Mouse (Mus musculus) heart, postnatal 0 days (tissue): ENCODE data around the gene Srd5a1. TPM values are rescaled to one million over a fixed set of nuclear protein-coding genes. Genes with fewer than 3 reads are reported as not detected.

Experiments
- ATAC-seq: fragments of 200-750 bp; cut with Nextera tagmentation; 2 replicates; pipeline ENCODE4 v1.8.0; 2017; ENCODE audit warnings: low read depth, moderate number of reproducible peaks, moderate library complexity; ENCODE audit not compliant: insufficient read depth
- DNase-seq: peaks from one replicate; pipeline ENCODE4 v3.0.0-alpha.2; 2016; ENCODE audit warnings: low spot score
- H3K27ac ChIP-seq: fragments of 300-500 bp; sonication (generic); 2 replicates; pipeline ENCODE4 v1.5.1; 2014; ENCODE audit warnings: low read depth, mild to moderate bottlenecking
- H3K27me3 ChIP-seq: fragments of 300-500 bp; sonication (generic); 2 replicates; pipeline ENCODE4 v1.6.1; 2014; ENCODE audit warnings: low read length, mixed read lengths; ENCODE audit not compliant: control insufficient read depth, insufficient read depth
- H3K36me3 ChIP-seq: fragments of 300-500 bp; sonication (generic); replicated peaks from 2 replicates; pipeline ENCODE4 v1.6.1; 2014; ENCODE audit warnings: low read length, mixed read lengths; ENCODE audit not compliant: control insufficient read depth, insufficient read depth
- H3K4me1 ChIP-seq: fragments of 300-500 bp; sonication (generic); 2 replicates; pipeline ENCODE4 v1.6.1; 2014; ENCODE audit warnings: antibody characterized with exemption; ENCODE audit not compliant: control insufficient read depth, insufficient read depth
- H3K4me2 ChIP-seq: fragments of 300-500 bp; sonication (generic); 2 replicates; pipeline ENCODE4 v1.6.1; 2014; ENCODE audit warnings: low read depth, mild to moderate bottlenecking, low read length, moderate library complexity
- H3K4me3 ChIP-seq: fragments of 300-500 bp; sonication (generic); 2 replicates; pipeline ENCODE4 v1.5.1; 2014; ENCODE audit warnings: low read depth, low read length
- H3K9ac ChIP-seq: fragments of 300-500 bp; sonication (generic); replicated peaks from 2 replicates; pipeline ENCODE4 v1.6.1; 2014; ENCODE audit warnings: low read depth, low read length, mixed read lengths
- H3K9me3 ChIP-seq: fragments of 300-500 bp; sonication (generic); replicated peaks from 2 replicates; pipeline ENCODE4 v1.6.1; 2016; ENCODE audit warnings: low read length; ENCODE audit not compliant: control insufficient read depth
- CTCF ChIP-seq: IDR thresholded peaks from 2 replicates; pipeline ENCODE4 v1.5.1; 2016; ENCODE audit warnings: antibody characterized with exemption, control low read depth, low read depth
- EP300 ChIP-seq: IDR thresholded peaks from 2 replicates; pipeline ENCODE4 v1.6.1; 2016; ENCODE audit warnings: antibody characterized with exemption, low read depth
- WGBS: fragments of 180-500 bp; shearing (Covaris S2); extraction: QIAGEN DNeasy Blood & Tissue Kit; methylation state at CpG from one replicate; pipeline ENCODE4 v1.1.7; 2014; 5-methylcytosine and 5-hydroxymethylcytosine counted together
- polyA plus RNA-seq: library from polyadenylated mRNA; unstranded; fragments of >200 nt; fragmentation: Nextera tagmentation; extraction: Ambion mirVana; gene quantifications from 2 replicates; pipeline ENCODE4 v1.2.1, GENCODE M21; 2015
- total RNA-seq: library from RNA; depleted of rRNA; stranded (reverse); fragments of >200 nt; gene quantifications from 2 replicates; pipeline ENCODE4 v1.2.3, GENCODE M21; 2014; ENCODE audit warnings: low replicate concordance

Srd5a1 gene
- total and polyA plus RNA-seq, 2 experiments from 2014 or later, result 3.3 to 3.5 TPM

GRCm38 (mm10) chr13:69532893-69533404, 78.3 kb downstream of the Srd5a1 start:
- Histone ChIP-seq H3K4me1 (peaks cover 33% of the 10 kb centered on the region), H3K27ac (peak overlapping the region; percentile 97), H3K9me3 (no peaks in the 10 kb centered on the region), H3K4me3 (peak overlapping the region; percentile 93), H3K36me3 (no peaks in the 10 kb centered on the region), H3K27me3 (no peaks in the 10 kb centered on the region), H3K4me2 (peak overlapping the region; percentile 72), H3K9ac (peak overlapping the region; percentile 86)
- ATAC-seq, result no peak
- WGBS, result 1% methylated on average over 9 of the region's 9 CpGs
- DNase-seq, result no peak
- no peak for TF ChIP-seq EP300
- no peak for TF ChIP-seq CTCF

- ATAC-seq, result no peak
- peak overlapping the region; percentile 93 for H3K4me3 ChIP-seq
- DNase-seq, result no peak
- H3K36me3 ChIP-seq, result no peaks in the 10 kb centered on the region
- H3K9me3 ChIP-seq, result no peaks in the 10 kb centered on the region
- H3K4me2 ChIP-seq, result peak overlapping the region; percentile 72
- H3K27ac ChIP-seq, result no peak overlapping the region
- 14% methylated on average over 14 of the region's 14 CpGs for WGBS
- peaks cover 35% of the 10 kb centered on the region for H3K4me1 ChIP-seq
- H3K9ac ChIP-seq, result peak overlapping the region; percentile 86
- no peaks in the 10 kb centered on the region for H3K27me3 ChIP-seq
- TF ChIP-seq CTCF (no peak), EP300 (no peak)
Measured at GRCm38 (mm10) chr13:69532101-69532892, 78.9 kb downstream of the Srd5a1 start.

GRCm38 (mm10) chr13:69531431-69531830, 79.8 kb downstream of the Srd5a1 start:
- Histone ChIP-seq H3K4me1 (peaks cover 44% of the 10 kb centered on the region), H3K4me3 (peak overlapping the region; percentile 93; the same call in 1 of the 2 replicates), H3K9ac (peak overlapping the region; percentile 86; the same call in 1 of the 2 replicates), H3K27me3 (no peaks in the 10 kb centered on the region), H3K9me3 (no peaks in the 10 kb centered on the region), H3K36me3 (no peaks in the 10 kb centered on the region), H3K27ac (no peak overlapping the region), H3K4me2 (peak overlapping the region; percentile 72)
- DNase-seq (no peak), ATAC-seq (no peak)
- TF ChIP-seq CTCF, result no peak
- TF ChIP-seq EP300, result no peak
- 47% methylated on average over 6 of the region's 6 CpGs for WGBS

- peak overlapping the region; percentile 72 for H3K4me2 ChIP-seq
- H3K9ac ChIP-seq, result 0 out of 2 replicates have a peak overlapping the region, but pooled peaks have one; percentile 23
- DNase-seq, result no peak
- H3K4me3 ChIP-seq, result no peak overlapping the region
- peaks cover 48% of the 10 kb centered on the region for H3K4me1 ChIP-seq
- TF ChIP-seq EP300 (no peak), CTCF (no peak)
- H3K27ac ChIP-seq, result no peak overlapping the region
- no peaks in the 10 kb centered on the region for H3K27me3 ChIP-seq
- WGBS, result 77% methylated on average over 6 of the region's 6 CpGs
- H3K36me3 ChIP-seq, result no peaks in the 10 kb centered on the region
- ATAC-seq, result no peak
- no peaks in the 10 kb centered on the region for H3K9me3 ChIP-seq
Measured at GRCm38 (mm10) chr13:69530951-69531350, 80.3 kb downstream of the Srd5a1 start.

GRCm38 (mm10) chr13:69530156-69530555, 81.1 kb downstream of the Srd5a1 start:
- Histone ChIP-seq H3K9ac (no peak overlapping the region), H3K4me2 (no peak overlapping the region), H3K4me1 (peaks cover 48% of the 10 kb centered on the region), H3K9me3 (no peaks in the 10 kb centered on the region), H3K36me3 (no peaks in the 10 kb centered on the region), H3K27me3 (no peaks in the 10 kb centered on the region), H3K27ac (no peak overlapping the region), H3K4me3 (no peak overlapping the region)
- TF ChIP-seq EP300, result no peak
- TF ChIP-seq CTCF, result no peak
- 84% methylated on average over 3 of the region's 3 CpGs for WGBS
- DNase-seq (no peak), ATAC-seq (no peak)
